Mouse (Mus musculus): Measurements from ENCODE around the gene Sorcs3. TPM values are rescaled to one million over a fixed set of nuclear protein-coding genes. Genes with fewer than 3 reads are reported as not detected.

Sorcs3 gene
- polyA plus RNA-seq (2014; fragmentation: Illumina TruSeq; extraction: RNeasy Lipid Tissue Mini Kit (QIAGEN cat#74804); ENCODE audit: low read depth, low replicate concordance) = 0.69 TPM

GRCm38 (mm10) chr19:48205929-48206814 is at the start of gene Sorcs3:
Gene Sorcs3, plus strand, starts transcription at chr19:48206025.

All from kidney, adult 10 weeks (tissue).